Mouse (Mus musculus) embryonic fibroblast, embryonic 13.5 days (primary cell): ENCODE measurements around the gene Wfdc8.
"Not testable (repeated sequence)": the region's sequence is repeated elsewhere in the genome, so short reads cannot be mapped to it uniquely, and the experiment has no call there.

Experiments
- CTCF ChIP-seq: IDR thresholded peaks from 2 replicates; pipeline ENCODE4 v1.5.1; 2011; ENCODE audit warnings: mild to moderate bottlenecking, control low read depth, low read length, moderate library complexity, borderline replicate concordance; ENCODE audit not compliant: insufficient read depth
- POLR2A ChIP-seq: IDR thresholded peaks from 2 replicates; pipeline ENCODE4 v1.6.1; 2011; ENCODE audit warnings: low read depth, mild to moderate bottlenecking, control low read depth, low read length, moderate library complexity

DNA sequence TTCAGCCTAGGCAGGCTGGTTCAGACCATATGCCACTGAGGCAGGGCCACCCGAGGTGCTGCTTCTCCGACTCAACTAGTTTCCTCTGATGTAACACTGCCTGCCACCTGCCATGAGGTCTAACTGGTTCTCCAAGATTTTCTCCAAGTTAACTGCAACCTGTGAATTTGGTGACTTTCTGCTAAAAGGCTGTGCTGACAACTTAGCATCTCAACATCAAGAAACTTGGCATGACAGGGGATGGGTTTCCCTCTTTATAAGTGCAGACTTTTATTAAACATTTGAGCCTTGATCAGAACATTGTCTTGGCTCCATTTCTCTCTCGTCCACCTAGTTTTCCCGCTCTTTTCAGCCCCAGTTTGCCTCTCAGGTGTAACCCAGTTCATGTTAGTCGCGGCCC, 40.1 kb downstream of the Wfdc8 start, which contains the start of gene Spint3:
- TF ChIP-seq POLR2A, CTCF: not testable (repeated sequence)
